Mouse (Mus musculus): ENCODE results near the gene Srek1. TPM values are rescaled to one million over a fixed set of nuclear protein-coding genes. Genes with fewer than 3 reads are reported as not detected.

The Srek1 gene
- total and polyA plus RNA-seq, 2 experiments = 16.2 to 33.1 TPM

GRCm38 (mm10) chr13:103803721-103804120 lies 29.3 kb upstream of the Srek1 start:
- Histone ChIP-seq H3K27me3 (ENCODE audit: control insufficient read depth, insufficient read depth, low read length) (no peaks in the 10 kb centered on the region), H3K79me2 (ENCODE audit: control insufficient read depth, insufficient read depth, low read length) (no peaks in the 10 kb centered on the region), H3K4me1 (ENCODE audit: control insufficient read depth, insufficient read depth, low read length) (no peaks in the 10 kb centered on the region), H3K9ac (ENCODE audit: low read depth, low read length) (no peak overlapping the region), H3K4me3 (ENCODE audit: insufficient read depth, low read depth, low read length) (no peak overlapping the region), H3K36me3 (ENCODE audit: control insufficient read depth, insufficient read depth, low read length) (no peaks in the 10 kb centered on the region), H3K27ac (replicated peaks; ENCODE audit: insufficient read depth, low read depth, low read length) (no peak overlapping the region)
- DNase-seq (ENCODE audit: extremely low read depth, low read depth, low spot score) = no peak
- 85% methylated on average over 5 of the region's 5 CpGs for WGBS
- no peak for TF ChIP-seq POLR2A (IDR thresholded peaks at IDR 0.05; ENCODE audit: extremely low read depth, insufficient read depth, low read length)
- TF ChIP-seq CTCF (IDR thresholded peaks at IDR 0.05; ENCODE audit: low read depth, low read length) = no peak

- no peaks in the 10 kb centered on the region for H3K79me2 ChIP-seq (ENCODE audit: control insufficient read depth, insufficient read depth, low read length)
- TF ChIP-seq CTCF (IDR thresholded peaks at IDR 0.05; ENCODE audit: low read depth, low read length) (no peak), POLR2A (IDR thresholded peaks at IDR 0.05; ENCODE audit: extremely low read depth, insufficient read depth, low read length) (no peak)
- no peaks in the 10 kb centered on the region for H3K27me3 ChIP-seq (ENCODE audit: control insufficient read depth, insufficient read depth, low read length)
- H3K4me1 ChIP-seq (ENCODE audit: control insufficient read depth, insufficient read depth, low read length) = no peaks in the 10 kb centered on the region
- 91% methylated on average over 1 of the region's 1 CpGs for WGBS
- H3K36me3 ChIP-seq (ENCODE audit: control insufficient read depth, insufficient read depth, low read length) = no peaks in the 10 kb centered on the region
- DNase-seq (ENCODE audit: extremely low read depth, low read depth, low spot score) = no peak
- no peak overlapping the region for H3K27ac ChIP-seq (replicated peaks; ENCODE audit: insufficient read depth, low read depth, low read length)
- H3K4me3 ChIP-seq (ENCODE audit: insufficient read depth, low read depth, low read length) = no peak overlapping the region
- no peak overlapping the region for H3K9ac ChIP-seq (ENCODE audit: low read depth, low read length)
Measured at GRCm38 (mm10) chr13:103801021-103801420, 26.6 kb upstream of the Srek1 start.

- no peaks in the 10 kb centered on the region for H3K36me3 ChIP-seq (ENCODE audit: control insufficient read depth, insufficient read depth, low read length)
Measured at GRCm38 (mm10) chr13:103794688-103795543, 20.5 kb upstream of the Srek1 start.

GRCm38 (mm10) chr13:103779922-103780585 lies 5.6 kb upstream of the Srek1 start:
- no peak for DNase-seq (ENCODE audit: extremely low read depth, low read depth, low spot score)
- no peaks in the 10 kb centered on the region; the same call in 1 of the 2 replicates for H3K4me1 ChIP-seq (ENCODE audit: control insufficient read depth, insufficient read depth, low read length)
- peak; percentile 48; the same call in 1 of the 2 replicates for TF ChIP-seq CTCF (IDR thresholded peaks at IDR 0.05; ENCODE audit: low read depth, low read length)
- TF ChIP-seq POLR2A (IDR thresholded peaks at IDR 0.05; ENCODE audit: extremely low read depth, insufficient read depth, low read length) = no peak
- 24% methylated on average over 11 of the region's 11 CpGs for whole genome bisulfite sequencing
- H3K4me3 ChIP-seq (ENCODE audit: insufficient read depth, low read depth, low read length) = no peak overlapping the region
- no peak overlapping the region for H3K9ac ChIP-seq (ENCODE audit: low read depth, low read length)
- H3K27me3 ChIP-seq (ENCODE audit: control insufficient read depth, insufficient read depth, low read length) = no peaks in the 10 kb centered on the region
- H3K79me2 ChIP-seq (ENCODE audit: control insufficient read depth, insufficient read depth, low read length) = no peaks in the 10 kb centered on the region
- H3K36me3 ChIP-seq (ENCODE audit: control insufficient read depth, insufficient read depth, low read length) = no peaks in the 10 kb centered on the region
- H3K27ac ChIP-seq (replicated peaks; ENCODE audit: insufficient read depth, low read depth, low read length) = no peak overlapping the region

More at GRCm38 (mm10) chr13:103794688-103795543, 20.5 kb upstream of the Srek1 start:
- Histone ChIP-seq H3K4me1 (ENCODE audit: control insufficient read depth, insufficient read depth, low read length) (no peaks in the 10 kb centered on the region), H3K27ac (replicated peaks; ENCODE audit: insufficient read depth, low read depth, low read length) (no peak overlapping the region), H3K4me3 (ENCODE audit: insufficient read depth, low read depth, low read length) (no peak overlapping the region), H3K9ac (ENCODE audit: low read depth, low read length) (no peak overlapping the region), H3K27me3 (ENCODE audit: control insufficient read depth, insufficient read depth, low read length) (no peaks in the 10 kb centered on the region), H3K79me2 (ENCODE audit: control insufficient read depth, insufficient read depth, low read length) (no peaks in the 10 kb centered on the region)
- DNase-seq (ENCODE audit: extremely low read depth, low read depth, low spot score) = no peak
- WGBS = 82% methylated on average over 9 of the region's 9 CpGs
- TF ChIP-seq CTCF (IDR thresholded peaks at IDR 0.05; ENCODE audit: low read depth, low read length) (no peak), POLR2A (IDR thresholded peaks at IDR 0.05; ENCODE audit: extremely low read depth, insufficient read depth, low read length) (no peak)

GRCm38 (mm10) chr13:103777126-103777525 lies 2.7 kb upstream of the Srek1 start:
- H3K79me2 ChIP-seq (ENCODE audit: control insufficient read depth, insufficient read depth, low read length) = peaks cover 5% of the 10 kb centered on the region; the same call in 1 of the 2 replicates
- H3K27me3 ChIP-seq (ENCODE audit: control insufficient read depth, insufficient read depth, low read length) = no peaks in the 10 kb centered on the region
- H3K36me3 ChIP-seq (ENCODE audit: control insufficient read depth, insufficient read depth, low read length) = no peaks in the 10 kb centered on the region
- no peak overlapping the region for H3K4me3 ChIP-seq (ENCODE audit: insufficient read depth, low read depth, low read length)
- H3K4me1 ChIP-seq (ENCODE audit: control insufficient read depth, insufficient read depth, low read length) = peaks cover 4% of the 10 kb centered on the region
- no peak for DNase-seq (ENCODE audit: extremely low read depth, low read depth, low spot score)
- no peak overlapping the region for H3K9ac ChIP-seq (ENCODE audit: low read depth, low read length)
- TF ChIP-seq POLR2A (IDR thresholded peaks at IDR 0.05; ENCODE audit: extremely low read depth, insufficient read depth, low read length) (no peak), CTCF (IDR thresholded peaks at IDR 0.05; ENCODE audit: low read depth, low read length) (no peak)
- no peak overlapping the region for H3K27ac ChIP-seq (replicated peaks; ENCODE audit: insufficient read depth, low read depth, low read length)
- 74% methylated on average over 8 of the region's 8 CpGs for WGBS
